Mouse (Mus musculus) limb, embryonic 15.5 days (tissue): ENCODE results near the gene Tnrc6a. TPM values are rescaled to one million over a fixed set of nuclear protein-coding genes. Genes with fewer than 3 reads are reported as not detected.

Experiments used
- ATAC-seq: fragments of 200-750 bp; cut with Nextera tagmentation; 2 replicates; pipeline ENCODE4 v1.8.0; 2017; ENCODE audit warnings: low read depth, moderate TSS enrichment; ENCODE audit not compliant: insufficient number of reproducible peaks, low FRiP score, low TSS enrichment
- H3K27ac ChIP-seq: fragments of 300-500 bp; sonication (generic); 2 replicates; pipeline ENCODE4 v1.5.1; 2015; ENCODE audit warnings: moderate library complexity, mild to moderate bottlenecking, inconsistent platforms
- H3K27me3 ChIP-seq: fragments of 300-500 bp; sonication (generic); 2 replicates; pipeline ENCODE4 v1.6.1; 2015; ENCODE audit warnings: inconsistent platforms
- H3K36me3 ChIP-seq: fragments of 300-500 bp; sonication (generic); 2 replicates; pipeline ENCODE4 v1.6.1; 2015; ENCODE audit warnings: inconsistent platforms
- H3K4me1 ChIP-seq: fragments of 300-500 bp; sonication (generic); 2 replicates; pipeline ENCODE4 v1.6.1; 2015; ENCODE audit warnings: inconsistent platforms
- H3K4me2 ChIP-seq: fragments of 300-500 bp; sonication (generic); 2 replicates; pipeline ENCODE4 v1.6.1; 2015; ENCODE audit warnings: mild to moderate bottlenecking, inconsistent platforms
- H3K4me3 ChIP-seq: fragments of 300-500 bp; sonication (generic); 2 replicates; pipeline ENCODE4 v1.5.1; 2015; ENCODE audit warnings: mild to moderate bottlenecking, inconsistent platforms
- H3K9ac ChIP-seq: fragments of 300-500 bp; sonication (generic); 2 replicates; pipeline ENCODE4 v1.6.1; 2015; ENCODE audit warnings: inconsistent platforms
- H3K9me3 ChIP-seq: fragments of 300-500 bp; sonication (generic); 2 replicates; pipeline ENCODE4 v1.6.1; 2016; ENCODE audit warnings: inconsistent platforms
- WGBS: fragments of 180-500 bp; shearing (Covaris S2); methylation state at CpG from one replicate; pipeline ENCODE4 v1.1.7; 2015; 5-methylcytosine and 5-hydroxymethylcytosine counted together
- polyA plus RNA-seq: library from polyadenylated mRNA; unstranded; fragments of >200 nt; fragmentation: Nextera tagmentation; extraction: Ambion mirVana; gene quantifications from 2 replicates; pipeline ENCODE4 v1.2.1, GENCODE M21; 2015

The Tnrc6a gene
- polyA plus RNA-seq, 1 experiment from 2014 or later = 43.5 TPM

GRCm38 (mm10) chr7:123215138-123215537, 91.5 kb downstream of the Tnrc6a start:
- Histone ChIP-seq H3K27me3 (no peaks in the 10 kb centered on the region), H3K4me1 (peaks cover 9% of the 10 kb centered on the region), H3K4me3 (no peak overlapping the region), H3K9ac (no peak overlapping the region), H3K36me3 (no peaks in the 10 kb centered on the region), H3K9me3 (no peaks in the 10 kb centered on the region), H3K4me2 (no peak overlapping the region), H3K27ac (no peak overlapping the region)
- no peak for ATAC-seq
- 43% methylated on average over 2 of the region's 2 CpGs for WGBS

GRCm38 (mm10) chr7:123217448-123218354, 94.0 kb downstream of the Tnrc6a start:
- H3K4me1 ChIP-seq = peaks cover 14% of the 10 kb centered on the region
- H3K9me3 ChIP-seq = no peaks in the 10 kb centered on the region
- ATAC-seq = no peak
- H3K27me3 ChIP-seq = no peaks in the 10 kb centered on the region
- no peak overlapping the region for H3K4me2 ChIP-seq
- H3K36me3 ChIP-seq = no peaks in the 10 kb centered on the region
- H3K27ac ChIP-seq = no peak overlapping the region
- 72% methylated on average over 7 of the region's 7 CpGs for WGBS
- H3K9ac ChIP-seq = no peak overlapping the region
- no peak overlapping the region for H3K4me3 ChIP-seq

GRCm38 (mm10) chr7:123218620-123219019, 94.9 kb downstream of the Tnrc6a start:
- no peak overlapping the region for H3K4me3 ChIP-seq
- no peak for ATAC-seq
- H3K9me3 ChIP-seq = no peaks in the 10 kb centered on the region
- no peaks in the 10 kb centered on the region for H3K36me3 ChIP-seq
- H3K4me2 ChIP-seq = no peak overlapping the region
- no peaks in the 10 kb centered on the region for H3K27me3 ChIP-seq
- H3K27ac ChIP-seq = no peak overlapping the region
- H3K4me1 ChIP-seq = peaks cover 14% of the 10 kb centered on the region
- 46% methylated on average over 6 of the region's 6 CpGs for WGBS
- H3K9ac ChIP-seq = no peak overlapping the region

- H3K36me3 ChIP-seq = no peaks in the 10 kb centered on the region
- peaks cover 11% of the 10 kb centered on the region for H3K4me1 ChIP-seq
- no peak overlapping the region for H3K9ac ChIP-seq
- no peak for ATAC-seq
- H3K27ac ChIP-seq = no peak overlapping the region
- no peaks in the 10 kb centered on the region for H3K27me3 ChIP-seq
- no peaks in the 10 kb centered on the region for H3K9me3 ChIP-seq
- no peak overlapping the region for H3K4me3 ChIP-seq
- H3K4me2 ChIP-seq = no peak overlapping the region
- WGBS = 57% methylated on average over 13 of the region's 13 CpGs
These were observed 96.3 kb downstream of the Tnrc6a start for GRCm38 (mm10) chr7:123219781-123220632.

- H3K27ac ChIP-seq = no peak overlapping the region
- H3K27me3 ChIP-seq = no peaks in the 10 kb centered on the region
- WGBS = 55% methylated on average over 2 of the region's 2 CpGs
- H3K4me3 ChIP-seq = no peak overlapping the region
- no peak for ATAC-seq
- peaks cover 11% of the 10 kb centered on the region for H3K4me1 ChIP-seq
- H3K4me2 ChIP-seq = no peak overlapping the region
- H3K9me3 ChIP-seq = no peaks in the 10 kb centered on the region
- H3K36me3 ChIP-seq = no peaks in the 10 kb centered on the region
- no peak overlapping the region for H3K9ac ChIP-seq
These were observed 96.9 kb downstream of the Tnrc6a start for GRCm38 (mm10) chr7:123220633-123220942.

GRCm38 (mm10) chr7:123224076-123224475, 100.4 kb downstream of the Tnrc6a start:
- no peaks in the 10 kb centered on the region for H3K27me3 ChIP-seq
- no peak for ATAC-seq
- H3K36me3 ChIP-seq = no peaks in the 10 kb centered on the region
- no peak overlapping the region for H3K4me2 ChIP-seq
- H3K27ac ChIP-seq = no peak overlapping the region
- 76% methylated on average over 9 of the region's 9 CpGs for WGBS
- H3K9ac ChIP-seq = no peak overlapping the region
- peaks cover 8% of the 10 kb centered on the region for H3K4me1 ChIP-seq
- H3K4me3 ChIP-seq = no peak overlapping the region
- H3K9me3 ChIP-seq = no peaks in the 10 kb centered on the region

- Histone ChIP-seq H3K4me2 (no peak overlapping the region), H3K4me3 (no peak overlapping the region), H3K9ac (no peak overlapping the region), H3K27ac (no peak overlapping the region), H3K36me3 (no peaks in the 10 kb centered on the region), H3K27me3 (no peaks in the 10 kb centered on the region), H3K9me3 (no peaks in the 10 kb centered on the region), H3K4me1 (peaks cover 5% of the 10 kb centered on the region)
- no peak for ATAC-seq
- WGBS = 71% methylated on average over 4 of the region's 4 CpGs
These were observed 101.5 kb downstream of the Tnrc6a start for GRCm38 (mm10) chr7:123225159-123225558.

GRCm38 (mm10) chr7:123235449-123235848, 111.8 kb downstream of the Tnrc6a start:
- no peaks in the 10 kb centered on the region for H3K4me1 ChIP-seq
- no peaks in the 10 kb centered on the region for H3K36me3 ChIP-seq
- H3K9me3 ChIP-seq = no peaks in the 10 kb centered on the region
- no peak for ATAC-seq
- no peaks in the 10 kb centered on the region for H3K27me3 ChIP-seq
- H3K9ac ChIP-seq = no peak overlapping the region
- H3K4me3 ChIP-seq = no peak overlapping the region
- no peak overlapping the region for H3K27ac ChIP-seq
- no peak overlapping the region for H3K4me2 ChIP-seq
- 18% methylated on average over 4 of the region's 4 CpGs for WGBS

- no peak overlapping the region for H3K4me2 ChIP-seq
- no peaks in the 10 kb centered on the region for H3K4me1 ChIP-seq
- no peak overlapping the region for H3K4me3 ChIP-seq
- no peaks in the 10 kb centered on the region for H3K27me3 ChIP-seq
- no peak overlapping the region for H3K9ac ChIP-seq
- no peak overlapping the region for H3K27ac ChIP-seq
- no peak for ATAC-seq
- 75% methylated on average over 4 of the region's 4 CpGs for WGBS
- H3K36me3 ChIP-seq = no peaks in the 10 kb centered on the region
- H3K9me3 ChIP-seq = no peaks in the 10 kb centered on the region
These were observed 114.9 kb downstream of the Tnrc6a start for GRCm38 (mm10) chr7:123238621-123239020.

- Histone ChIP-seq H3K9ac (no peak overlapping the region), H3K9me3 (no peaks in the 10 kb centered on the region), H3K4me3 (no peak overlapping the region), H3K4me2 (no peak overlapping the region), H3K27ac (no peak overlapping the region), H3K4me1 (no peaks in the 10 kb centered on the region), H3K36me3 (no peaks in the 10 kb centered on the region), H3K27me3 (no peaks in the 10 kb centered on the region)
- no peak for ATAC-seq
- 72% methylated on average over 6 of the region's 6 CpGs for WGBS
These were observed 116.4 kb downstream of the Tnrc6a start for GRCm38 (mm10) chr7:123240064-123240463.

GRCm38 (mm10) chr7:123242241-123242640, 118.6 kb downstream of the Tnrc6a start:
- no peak overlapping the region for H3K27ac ChIP-seq
- no peak for ATAC-seq
- H3K9ac ChIP-seq = no peak overlapping the region
- no peak overlapping the region for H3K4me3 ChIP-seq
- no peaks in the 10 kb centered on the region for H3K36me3 ChIP-seq
- WGBS = 79% methylated on average over 7 of the region's 7 CpGs
- H3K9me3 ChIP-seq = no peaks in the 10 kb centered on the region
- no peaks in the 10 kb centered on the region for H3K27me3 ChIP-seq
- H3K4me1 ChIP-seq = no peaks in the 10 kb centered on the region
- no peak overlapping the region for H3K4me2 ChIP-seq

GRCm38 (mm10) chr7:123244833-123245232, 121.1 kb downstream of the Tnrc6a start:
- Histone ChIP-seq H3K27ac (no peak overlapping the region), H3K27me3 (no peaks in the 10 kb centered on the region), H3K4me1 (no peaks in the 10 kb centered on the region), H3K36me3 (no peaks in the 10 kb centered on the region), H3K9me3 (no peaks in the 10 kb centered on the region), H3K9ac (no peak overlapping the region), H3K4me3 (no peak overlapping the region), H3K4me2 (no peak overlapping the region)
- 82% methylated on average over 1 of the region's 1 CpGs for WGBS
- no peak for ATAC-seq
